Mouse (Mus musculus) lung, postnatal 0 days (tissue): ENCODE measurements around the gene B3galt4.

Source experiments
- CTCF ChIP-seq: IDR thresholded peaks from 2 replicates; pipeline ENCODE4 v1.5.1; 2016; ENCODE audit warnings: antibody characterized with exemption, mild to moderate bottlenecking
- EP300 ChIP-seq: IDR thresholded peaks from 2 replicates; pipeline ENCODE4 v1.6.1; 2016; ENCODE audit warnings: antibody characterized with exemption, mild to moderate bottlenecking, control low read depth

DNA sequence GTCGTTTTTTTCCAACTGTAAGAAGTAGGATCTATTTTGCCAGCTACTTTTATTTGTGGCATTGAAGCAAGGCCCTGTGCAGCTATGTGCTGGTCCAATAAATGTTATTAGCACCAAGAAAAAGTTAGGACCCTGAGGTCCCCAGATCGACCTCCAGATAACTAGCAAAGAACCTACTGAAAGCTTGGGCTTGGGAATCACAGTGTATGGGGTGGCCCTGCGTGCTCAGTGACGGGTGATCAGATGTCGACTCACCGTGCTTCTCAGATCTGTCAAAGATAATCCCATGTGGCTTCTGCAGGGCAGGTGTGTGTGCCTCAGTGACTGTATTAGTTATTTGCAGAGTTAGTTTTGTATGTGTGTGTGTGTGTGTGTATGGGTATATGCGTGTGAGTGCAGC lies 29.9 kb downstream of the B3galt4 start:
- TF ChIP-seq CTCF = no peak
- no peak for TF ChIP-seq EP300
